Mouse (Mus musculus) gastrocnemius, postnatal 14 days (tissue): ENCODE results near the gene Stox1. TPM values are rescaled to one million over a fixed set of nuclear protein-coding genes. Genes with fewer than 3 reads are reported as not detected.

ENCODE experiments used
- DNase-seq: peaks from one replicate; pipeline ENCODE4 v3.0.0; 2021; ENCODE audit warnings: mixed read lengths
- intact Hi-C: fragments of 180-260 bp; cut with DNase I; formaldehyde crosslinking; loops from one replicate; pipeline ENCODE4 v1.15.1; 2025; ENCODE audit warnings: low total_unique reads
- microRNA-seq, 2 experiments: library from miRNA; unstranded; fragments of <30 nt; microRNA quantifications; one replicate each; pipeline ENCODE4 v1.2.0; 2021
- total RNA-seq, 2 experiments: library from RNA; stranded (reverse); gene quantifications; 2 replicates each; pipeline ENCODE4 v1.2.3; 2021

Gene Stox1
- total RNA-seq, 2 experiments from 2014 or later = 0.49 to 0.82 TPM

- no peak for DNase-seq
- intact Hi-C loops = no loop called here
Observed at GRCm38 (mm10) chr10:62669245-62669644, 56.7 kb downstream of the Stox1 start.

- intact Hi-C loops = no loop called here
- DNase-seq = no peak
Observed at GRCm38 (mm10) chr10:62668463-62668862, 57.5 kb downstream of the Stox1 start.

GRCm38 (mm10) chr10:62668043-62668442 is 57.9 kb downstream of the Stox1 start:
- no peak for DNase-seq
- intact Hi-C loops = no loop called here

GRCm38 (mm10) chr10:62664963-62665590 is 60.9 kb downstream of the Stox1 start:
- peak; percentile 67 for DNase-seq
- intact Hi-C loops = no loop called here

GRCm38 (mm10) chr10:62664171-62664570 is 61.8 kb downstream of the Stox1 start:
- DNase-seq = no peak
- intact Hi-C loops = no loop called here

GRCm38 (mm10) chr10:62656711-62657110 is 69.2 kb downstream of the Stox1 start:
- intact Hi-C loops = no loop called here
- DNase-seq = no peak

GRCm38 (mm10) chr10:62651961-62652360 is 74.0 kb downstream of the Stox1 start:
- no peak for DNase-seq
- intact Hi-C loops = no loop called here

- DNase-seq = peak; percentile 99
- intact Hi-C loops = no loop called here
Observed at GRCm38 (mm10) chr10:62650881-62651810, 74.8 kb downstream of the Stox1 start, which contains the start of gene Ddx50. Gene Ddx50 (minus strand): TSS chr10:62651218.

- no peak for DNase-seq
- intact Hi-C loops = no loop called here
Observed at GRCm38 (mm10) chr10:62650358-62650782, 75.6 kb downstream of the Stox1 start.

Small RNA genes lying within 50 kb of the gene (microRNA-seq; reads per million reads assigned to microRNA genes)
- gene Mir7215 = 0 reads per million in 2 experiments

Other genes starting within 250 kb of the Stox1 start
- gene Vps26a, start 239.3 kb downstream of the Stox1 start, total RNA-seq = 10 to 100 TPM; 26.3 to 26.6 TPM
- gene Srgn, start 198.7 kb downstream of the Stox1 start, total RNA-seq = 10 to 100 TPM; 11.8 to 14.0 TPM
- 10 to 100 TPM; 21.6 to 22.8 TPM for gene Kif1bp, start 147.7 kb downstream of the Stox1 start, total RNA-seq
- 10 to 100 TPM; 25.1 to 34.3 TPM for gene Ddx21, start 123.8 kb downstream of the Stox1 start, total RNA-seq
- gene Ddx50, start 74.9 kb downstream of the Stox1 start, total RNA-seq = 10 to 100 TPM; 49.2 to 50.9 TPM
- 10 to 100 TPM; 27.3 to 31.0 TPM for gene Ccar1, start 66.2 kb upstream of the Stox1 start, total RNA-seq
- gene Tet1, start 182.9 kb upstream of the Stox1 start, total RNA-seq = 10 to 100 TPM in 1 of 2 experiments, 1 to 10 TPM in 1; 7.4 to 11.4 TPM
- 10 to 100 TPM; 18.5 to 19.8 TPM for gene Slc25a16, start 194.5 kb upstream of the Stox1 start, total RNA-seq
- gene Dna2, start 220.9 kb upstream of the Stox1 start, total RNA-seq = 1 to 10 TPM in 1 of 2 experiments, under 1 TPM in 1; 0.94 to 1.4 TPM